Mouse (Mus musculus) olfactory bulb, adult 2 months (tissue): Measurements from ENCODE around the gene Adamts14.

Experiments used
- CTCF ChIP-seq: fragments of 200-500 bp; IDR thresholded peaks from 2 replicates; pipeline ENCODE4 v1.5.1; 2012; ENCODE audit warnings: low read depth, mild to moderate bottlenecking, low read length, moderate library complexity; ENCODE audit not compliant: insufficient read depth
- POLR2A ChIP-seq: fragments of 200-500 bp; IDR thresholded peaks from 2 replicates; pipeline ENCODE4 v1.6.1; 2012; ENCODE audit warnings: mild to moderate bottlenecking, low read depth, low read length, moderate library complexity; ENCODE audit not compliant: insufficient read depth

DNA sequence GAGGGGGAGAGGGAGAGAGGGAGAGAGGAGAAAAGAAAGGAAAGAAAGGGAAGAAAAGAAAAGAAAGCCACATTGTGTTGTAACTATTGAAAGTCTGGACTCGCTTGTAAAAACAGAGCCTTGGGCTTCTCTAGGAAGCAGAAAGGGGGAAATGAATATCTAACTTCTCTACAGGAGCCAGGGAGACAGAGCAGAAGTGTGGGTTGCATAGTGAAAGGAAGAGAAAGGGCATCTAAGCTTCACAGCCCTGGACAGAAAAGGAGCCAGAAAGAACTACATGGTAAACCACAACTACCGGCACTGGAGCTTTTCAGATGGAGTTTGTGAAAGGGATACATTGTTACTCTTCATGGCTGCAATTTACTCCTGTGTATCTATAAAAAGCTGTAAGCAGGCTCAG is 17.2 kb upstream of the Adamts14 start:
- TF ChIP-seq POLR2A, result no peak
- TF ChIP-seq CTCF, result no peak
